ENCODE assay signal across 8 mouse cellular contexts in the genomic region with DNA sequence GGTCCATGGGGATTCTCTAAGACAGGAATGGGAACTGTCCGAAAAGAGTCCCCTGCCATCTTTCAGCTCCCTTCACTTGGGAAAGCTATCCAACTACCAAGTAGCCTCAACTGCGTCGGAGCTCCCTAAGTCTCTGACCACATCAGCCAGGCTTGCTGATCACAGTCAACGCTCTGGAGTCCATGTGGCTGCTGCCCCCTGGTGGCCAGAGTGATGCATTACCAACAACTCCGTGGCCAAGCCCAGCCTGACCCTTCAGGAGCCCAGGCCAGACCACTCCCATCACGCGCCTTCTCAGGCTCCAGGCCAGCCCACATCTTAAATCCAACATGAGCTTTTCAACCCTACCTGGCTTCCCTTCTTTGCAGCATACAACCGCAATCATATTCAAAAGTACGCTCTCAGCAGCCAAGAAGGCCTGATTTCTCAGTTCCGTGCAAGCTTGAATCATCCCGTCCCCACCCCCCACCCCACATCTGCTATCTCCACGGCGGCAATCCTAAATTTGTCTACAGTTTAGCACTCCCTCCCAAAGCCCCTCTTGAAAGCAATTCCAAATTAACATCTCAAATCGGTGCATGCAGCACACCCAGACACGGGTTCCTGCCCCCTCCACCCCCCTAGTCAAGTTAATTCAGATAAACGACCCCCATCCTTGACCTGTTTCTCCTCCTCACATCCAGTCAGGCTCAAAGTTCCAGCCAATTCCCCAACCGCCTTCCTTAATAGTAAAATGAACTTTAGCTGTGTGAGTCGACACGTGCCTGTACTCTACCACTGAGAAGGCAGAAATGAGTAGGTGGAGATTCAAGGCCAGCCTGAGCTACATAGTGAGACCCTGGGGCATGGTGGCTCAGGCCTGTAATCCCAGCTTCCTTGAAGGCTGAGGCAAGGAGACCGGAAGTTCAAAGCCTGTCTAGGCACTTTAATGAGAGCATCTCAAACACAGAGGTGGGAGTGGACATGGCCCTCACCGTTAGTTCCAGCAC. TPM values are rescaled to one million over a fixed set of nuclear protein-coding genes. Genes with fewer than 3 reads are reported as not detected.
A peak's percentile ranks its signal among the peaks of the same experiment; 100 is the strongest.
DNase-seq lines count a peak whose midpoint lies in the region; ATAC-seq and TF ChIP-seq lines count a peak whose summit lies in the region.

No protein-coding gene starts in this region.

- H3K4me2 ChIP-seq in lung, embryonic 15.5 days: no peak overlapping the region

- peaks cover 11% of the 10 kb centered on the region for H3K27me3 ChIP-seq in G1E (ENCODE audit: insufficient read depth, low read length)
- no peaks in the 10 kb centered on the region for H3K27me3 ChIP-seq in cerebellum, adult 2 months (ENCODE audit: control insufficient read depth, insufficient read depth, low read length)
- H3K27me3 ChIP-seq in hindbrain, embryonic 10.5 days (ENCODE audit: insufficient read depth, poor library complexity, severe bottlenecking): peaks cover 32% of the 10 kb centered on the region
- H3K27me3 ChIP-seq in lung, embryonic 15.5 days: peaks cover 21% of the 10 kb centered on the region

- H3K27ac ChIP-seq in cerebellum, adult 2 months (ENCODE audit: insufficient read depth, low read length): no peak overlapping the region
- no peak overlapping the region for H3K27ac ChIP-seq in hindbrain, embryonic 10.5 days
- H3K27ac ChIP-seq in lung, embryonic 15.5 days: no peak overlapping the region

- peaks cover 7% of the 10 kb centered on the region; the same call in 1 of the 2 replicates for H3K4me1 ChIP-seq in G1E (ENCODE audit: insufficient read depth, low read depth, low read length)
- H3K4me1 ChIP-seq in cerebellum, adult 2 months (ENCODE audit: control insufficient read depth, insufficient read depth, low read length): no peaks in the 10 kb centered on the region
- 0 out of 2 replicates have a peak, but pooled peaks cover 3% of the 10 kb centered on the region for H3K4me1 ChIP-seq in hindbrain, embryonic 10.5 days (replicated peaks)
- no peaks in the 10 kb centered on the region for H3K4me1 ChIP-seq in lung, embryonic 15.5 days

- peak; percentile 34; the same call in 1 of the 2 replicates for ATAC-seq in G1E (ENCODE audit: extremely low read depth, insufficient number of reproducible peaks, low FRiP score, poor library complexity, severe bottlenecking)
- peak; percentile 85; the same call in 1 of the 2 replicates for ATAC-seq in frontal cortex, adult (ENCODE audit: low TSS enrichment)
- ATAC-seq in lung, embryonic 15.5 days (ENCODE audit: borderline replicate concordance, extremely low read depth, low FRiP score, low TSS enrichment): peak; percentile 59

- no peaks in the 10 kb centered on the region for H3K9me3 ChIP-seq in G1E (replicated peaks)
- no peaks in the 10 kb centered on the region for H3K9me3 ChIP-seq in hindbrain, embryonic 10.5 days
- H3K9me3 ChIP-seq in lung, embryonic 15.5 days: no peaks in the 10 kb centered on the region

- H3K36me3 ChIP-seq in G1E (replicated peaks): no peaks in the 10 kb centered on the region
- no peaks in the 10 kb centered on the region for H3K36me3 ChIP-seq in hindbrain, embryonic 10.5 days
- no peaks in the 10 kb centered on the region for H3K36me3 ChIP-seq in lung, embryonic 15.5 days

- 28% methylated on average over 21 of the region's 21 CpGs for WGBS in cerebellum, adult 2 months
- 31% methylated on average over 21 of the region's 21 CpGs for WGBS in hindbrain, embryonic 10.5 days
- 21% methylated on average over 21 of the region's 21 CpGs for WGBS in lung, embryonic 15.5 days

- TF ChIP-seq POLR2A in cerebellum, adult 2 months (IDR thresholded peaks at IDR 0.05; ENCODE audit: borderline replicate concordance, insufficient read depth, low read length): no peak

- H3K9ac ChIP-seq in lung, embryonic 15.5 days: no peak overlapping the region

- peak; percentile 52 for DNase-seq in G1E (ENCODE audit: low spot score)
- DNase-seq in cerebellum, adult 2 months: peak; percentile 86 to 93
- peak; percentile 92 for DNase-seq in hindbrain, embryonic 10.5 days (ENCODE audit: low spot score)
- peak; percentile 76 for DNase-seq in layer of hippocampus, adult 9-10 months (ENCODE audit: low spot score)
- peak; percentile 70 for DNase-seq in ovary, postnatal 10 days (ENCODE audit: low spot score)
- DNase-seq in thymus, postnatal 0 days (ENCODE audit: low spot score): peak; percentile 72

- no peak overlapping the region for H3K4me3 ChIP-seq in G1E (ENCODE audit: low read depth, low read length)
- peak overlapping the region; percentile 35 for H3K4me3 ChIP-seq in cerebellum, adult 2 months (replicated peaks; ENCODE audit: insufficient read depth, low read depth, low read length)
- no peak overlapping the region for H3K4me3 ChIP-seq in hindbrain, embryonic 10.5 days
- H3K4me3 ChIP-seq in lung, embryonic 15.5 days: no peak overlapping the region

- peak; percentile 83 for TF ChIP-seq CTCF in G1E (IDR thresholded peaks at IDR 0.05; ENCODE audit: low read depth, low read length)
- TF ChIP-seq CTCF in cerebellum, adult 2 months (IDR thresholded peaks at IDR 0.05; ENCODE audit: borderline replicate concordance, insufficient read depth, low read depth, low read length): peak; percentile 99

RNA-seq across cellular contexts. Expression of a gene that starts 8.4 kb away (rescaled TPM):
- total RNA-seq in G1E (2014; fragmentation: Nextera tagmentation) (0.38 and 1.6 TPM in 2 replicates), G1E (2017) (0.06 and 0.16 TPM in 2 replicates)
- polyA plus RNA-seq in G1E (2012): 0.58 and 0.59 TPM in 2 replicates
- 8.4 and 10.6 TPM in 2 replicates for polyA plus RNA-seq in cerebellum, adult 2 months (2012; rRNA removed)
- polyA plus RNA-seq in hindbrain, embryonic 10.5 days (2016; fragmentation: Nextera tagmentation; extraction: Ambion mirVana): 19.3 and 41.0 TPM in 2 replicates
- polyA plus RNA-seq in lung, embryonic 15.5 days (2015; fragmentation: Nextera tagmentation; extraction: Ambion mirVana): 0.31 and 0.55 TPM in 2 replicates
- 1.5 and 1.9 TPM in 2 replicates for polyA plus RNA-seq in thymus, postnatal 0 days (2015; fragmentation: Nextera tagmentation; extraction: Ambion mirVana)

RNA-seq across cellular contexts. Expression of a gene that starts 32.5 kb away (rescaled TPM):
- 4.6 and 13.1 TPM in 2 replicates for total RNA-seq in G1E (2014; fragmentation: Nextera tagmentation)
- total RNA-seq in G1E (2017): 9.7 and 13.2 TPM in 2 replicates
- polyA plus RNA-seq in G1E (2012): 43.7 and 55.3 TPM in 2 replicates
- polyA plus RNA-seq in cerebellum, adult 2 months (2012; rRNA removed): 29.0 and 29.6 TPM in 2 replicates
- polyA plus RNA-seq in hindbrain, embryonic 10.5 days (2016; fragmentation: Nextera tagmentation; extraction: Ambion mirVana): 10.2 and 11.2 TPM in 2 replicates
- polyA plus RNA-seq in lung, embryonic 15.5 days (2015; fragmentation: Nextera tagmentation; extraction: Ambion mirVana): 9.6 and 11.2 TPM in 2 replicates
- 28.4 and 32.8 TPM in 2 replicates for polyA plus RNA-seq in thymus, postnatal 0 days (2015; fragmentation: Nextera tagmentation; extraction: Ambion mirVana)

RNA-seq across cellular contexts. Expression of a gene that starts 33.3 kb away (rescaled TPM):
- total RNA-seq in G1E (2014; fragmentation: Nextera tagmentation) (20.4 and 20.8 TPM in 2 replicates), G1E (2017) (8.8 and 9.9 TPM in 2 replicates)
- 27.6 and 28.7 TPM in 2 replicates for polyA plus RNA-seq in G1E (2012)
- 9.2 and 10.9 TPM in 2 replicates for polyA plus RNA-seq in cerebellum, adult 2 months (2012; rRNA removed)
- polyA plus RNA-seq in hindbrain, embryonic 10.5 days (2016; fragmentation: Nextera tagmentation; extraction: Ambion mirVana): 2.5 and 3.0 TPM in 2 replicates
- polyA plus RNA-seq in lung, embryonic 15.5 days (2015; fragmentation: Nextera tagmentation; extraction: Ambion mirVana): 3.0 and 3.6 TPM in 2 replicates
- polyA plus RNA-seq in thymus, postnatal 0 days (2015; fragmentation: Nextera tagmentation; extraction: Ambion mirVana): 2.7 and 3.1 TPM in 2 replicates

RNA-seq across cellular contexts. Expression of a gene that starts 49.7 kb away (rescaled TPM):
- 154 and 167 TPM in 2 replicates for total RNA-seq in G1E (2014; fragmentation: Nextera tagmentation)
- 38.9 and 41.6 TPM in 2 replicates for total RNA-seq in G1E (2017)
- 107 and 113 TPM in 2 replicates for polyA plus RNA-seq in G1E (2012)
- 226 and 230 TPM in 2 replicates for polyA plus RNA-seq in cerebellum, adult 2 months (2012; rRNA removed)
- 11.6 and 12.5 TPM in 2 replicates for polyA plus RNA-seq in hindbrain, embryonic 10.5 days (2016; fragmentation: Nextera tagmentation; extraction: Ambion mirVana)
- 9.8 and 10.7 TPM in 2 replicates for polyA plus RNA-seq in lung, embryonic 15.5 days (2015; fragmentation: Nextera tagmentation; extraction: Ambion mirVana)
- polyA plus RNA-seq in thymus, postnatal 0 days (2015; fragmentation: Nextera tagmentation; extraction: Ambion mirVana): 16.7 and 17.5 TPM in 2 replicates

Comparison
In these comparisons a context has a peak if more than half of its experiments do, and no peak if none do; other contexts are left out.
1. ATAC-seq: peak in every context shown above with its lines; median percentile 85 in frontal cortex, adult; 59 in lung, embryonic 15.5 days; 34 in G1E.